Mouse (Mus musculus): ENCODE results near the gene Gm904. TPM values are rescaled to one million over a fixed set of nuclear protein-coding genes. Genes with fewer than 3 reads are reported as not detected.
"Not testable (repeated sequence)": the region's sequence is repeated elsewhere in the genome, so short reads cannot be mapped to it uniquely, and the experiment has no call there.

Gene Gm904
- not detected in 2 replicates for polyA plus RNA-seq (2012; rRNA removed)

GRCm38 (mm10) chr13:50642928-50643327 lies at the start of gene Gm904:
Gene Gm904 (plus strand): TSS chr13:50643228.
- DNase-seq (ENCODE audit: extremely low spot score in 1 of 2, low spot score in 1 of 2), result not testable (repeated sequence)

- DNase-seq (ENCODE audit: extremely low spot score in 1 of 2, low spot score in 1 of 2), result not testable (repeated sequence)
These were observed 5.7 kb downstream of the Gm904 start for GRCm38 (mm10) chr13:50648771-50649170.

Other genes with a start within 250 kb of the Gm904 start
- gene Fbxw17, start 225.4 kb upstream of the Gm904 start, polyA plus RNA-seq (2012; rRNA removed), result 18.6 and 24.6 TPM in 2 replicates
- not detected in 2 replicates for gene Gm47429, start 199.3 kb upstream of the Gm904 start, polyA plus RNA-seq (2012; rRNA removed)
- gene Nutm2, start 175.9 kb upstream of the Gm904 start, polyA plus RNA-seq (2012; rRNA removed), result not detected in 2 replicates
- not detected in 2 replicates for gene Gm8765, start 55.1 kb downstream of the Gm904 start, polyA plus RNA-seq (2012; rRNA removed)